Mouse (Mus musculus): ENCODE results near the gene Bcl11a.

Bcl11a gene

DNA sequence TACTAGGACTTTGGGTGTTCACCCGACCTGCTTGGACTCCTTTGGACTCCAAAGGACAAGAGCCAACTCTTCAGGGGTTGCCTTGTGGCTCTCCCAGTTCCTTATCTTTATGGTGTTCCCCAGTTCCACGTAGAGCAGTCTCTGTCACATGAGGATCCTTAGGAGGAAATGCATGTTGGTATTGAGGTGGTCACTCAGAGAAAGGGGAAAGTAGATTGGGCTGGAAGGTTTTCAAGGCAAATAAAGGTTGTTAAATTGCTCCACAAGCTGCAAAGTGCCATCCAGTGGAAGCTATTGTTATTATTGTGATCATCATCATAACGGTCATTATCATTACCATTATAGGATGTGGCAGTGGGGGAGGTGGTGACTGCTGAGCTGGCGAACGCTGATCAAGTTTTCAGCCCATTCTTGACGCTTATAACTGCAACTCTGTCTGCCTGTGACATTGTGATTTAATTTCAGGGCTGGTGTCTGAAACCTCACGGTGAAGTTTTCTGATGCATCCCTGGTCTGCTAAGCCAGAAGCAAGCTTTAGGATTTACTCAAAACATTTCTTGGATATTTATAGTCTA is 52.4 kb downstream of the Bcl11a start:
- no peak for DNase-seq (ENCODE audit: low read depth, low spot score)

DNA sequence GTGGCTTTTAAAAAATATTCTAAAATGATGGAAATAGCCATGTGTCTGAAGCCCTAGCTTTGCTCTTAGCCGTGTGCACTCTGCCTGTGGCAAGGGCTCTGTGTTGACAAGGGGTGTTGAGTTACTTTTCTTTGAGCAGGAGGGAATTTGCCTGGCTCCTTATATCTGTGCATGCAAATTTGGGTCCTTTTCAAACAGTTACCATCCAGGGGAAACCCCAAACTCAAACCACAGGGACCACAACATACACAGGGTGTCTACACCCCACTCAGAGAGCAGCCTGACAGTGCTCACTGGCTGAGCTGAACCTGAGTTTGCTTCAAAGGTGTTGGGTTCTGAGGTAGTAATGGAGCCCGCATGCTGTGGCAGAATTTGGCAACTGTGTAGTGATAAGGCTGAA is 54.0 kb downstream of the Bcl11a start:
- DNase-seq (ENCODE audit: low read depth, low spot score) = no peak

DNA sequence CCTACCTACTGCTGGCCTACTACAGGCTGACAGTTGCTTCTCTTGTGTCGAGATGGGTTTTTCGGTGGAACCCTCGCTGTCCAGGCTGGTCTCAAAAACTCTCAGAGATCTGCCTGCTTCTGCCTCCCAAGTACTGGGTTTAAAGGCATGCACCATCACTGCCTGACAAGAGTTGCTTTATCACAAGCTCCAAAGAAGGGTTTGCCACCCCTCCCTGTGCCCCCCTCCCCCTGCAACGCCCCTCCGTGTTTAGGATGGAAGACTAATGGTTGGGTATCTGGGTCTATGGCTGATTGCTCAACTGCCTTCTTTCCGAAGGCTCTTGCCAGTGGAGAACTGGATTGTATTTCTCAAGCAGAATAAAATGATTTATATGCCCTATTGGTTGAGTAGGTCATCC is 54.5 kb downstream of the Bcl11a start:
- DNase-seq (ENCODE audit: low read depth, low spot score) = no peak

DNA sequence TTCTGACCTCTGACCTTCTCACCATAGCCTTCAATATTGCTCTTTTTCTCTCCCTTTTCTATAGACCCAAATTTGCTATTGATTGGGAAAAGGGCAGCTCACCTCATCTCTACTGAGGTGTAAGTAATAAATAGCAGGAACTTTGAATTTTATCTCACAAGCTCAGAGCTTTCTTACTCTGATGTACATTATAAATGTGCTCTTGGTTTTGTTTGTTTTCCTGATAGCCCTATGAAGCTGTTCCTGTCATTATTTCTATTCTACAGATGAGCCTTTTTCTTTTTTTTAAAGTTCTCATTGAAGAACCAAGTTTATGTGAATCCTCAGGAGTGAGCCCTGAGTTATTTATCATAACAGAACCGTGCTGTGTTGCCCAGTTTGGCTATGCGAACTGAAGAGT is 55.0 kb downstream of the Bcl11a start:
- no peak for DNase-seq (ENCODE audit: low read depth, low spot score)

DNA sequence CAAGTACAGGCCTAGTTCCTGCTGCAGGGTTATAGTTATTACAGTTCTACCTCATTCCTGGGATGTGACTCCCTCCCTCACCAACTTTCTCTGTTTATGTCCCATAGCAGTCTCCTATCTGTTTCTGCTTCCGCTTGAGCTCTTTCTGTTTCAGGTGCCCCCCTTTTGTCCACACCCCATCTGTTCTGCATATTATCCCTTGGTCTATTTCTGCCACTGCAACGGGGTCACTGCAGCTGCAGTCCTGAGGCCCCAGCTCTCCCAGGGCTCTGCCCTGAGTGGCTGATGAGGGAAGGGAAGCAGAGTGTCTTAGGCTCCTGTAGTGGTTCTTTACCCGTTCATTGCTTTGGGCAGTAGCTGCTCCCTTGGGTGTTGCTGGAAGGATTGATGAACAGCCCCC is 55.6 kb downstream of the Bcl11a start:
- DNase-seq (ENCODE audit: low read depth, low spot score) = no peak

DNA sequence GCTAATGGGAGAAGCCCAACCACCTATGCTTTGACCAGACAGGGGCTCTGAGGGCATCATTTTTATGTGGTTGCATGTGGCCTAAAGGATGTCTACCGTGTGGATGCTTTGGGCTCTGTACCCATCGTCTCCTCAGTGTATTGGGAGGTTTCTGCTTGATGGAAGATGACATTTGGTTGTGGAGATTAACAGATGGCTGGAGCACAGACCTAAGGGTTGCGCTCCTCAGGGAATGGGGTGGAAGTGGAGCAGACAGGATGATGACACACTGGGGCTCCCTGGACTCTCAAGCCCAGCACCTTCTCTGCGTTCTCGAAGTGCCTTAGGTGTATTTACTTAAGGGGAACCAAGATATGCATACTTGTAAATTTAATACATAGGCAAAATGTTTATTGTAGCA is 56.1 kb downstream of the Bcl11a start:
- no peak for DNase-seq (ENCODE audit: low read depth, low spot score)

DNA sequence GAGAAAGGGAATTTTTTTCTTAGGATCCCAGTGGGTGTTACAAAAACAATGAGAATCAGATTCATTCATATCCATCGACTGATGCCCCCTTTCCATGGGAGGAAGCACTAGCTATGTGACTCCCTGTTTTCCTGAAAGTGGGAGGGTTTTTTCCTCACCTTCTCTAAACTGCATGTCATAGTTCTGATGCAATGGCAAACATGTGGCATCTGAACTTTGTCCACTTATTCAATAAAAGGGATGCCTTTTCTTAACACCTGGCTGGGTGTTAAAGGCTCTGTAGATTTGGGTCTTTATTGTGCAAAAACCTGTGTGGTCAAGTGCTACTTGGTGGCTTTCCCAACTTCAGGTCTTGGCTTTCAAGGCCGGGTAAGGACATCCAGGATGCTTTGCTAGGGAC is 57.4 kb downstream of the Bcl11a start:
- no peak for DNase-seq (ENCODE audit: low read depth, low spot score)

DNA sequence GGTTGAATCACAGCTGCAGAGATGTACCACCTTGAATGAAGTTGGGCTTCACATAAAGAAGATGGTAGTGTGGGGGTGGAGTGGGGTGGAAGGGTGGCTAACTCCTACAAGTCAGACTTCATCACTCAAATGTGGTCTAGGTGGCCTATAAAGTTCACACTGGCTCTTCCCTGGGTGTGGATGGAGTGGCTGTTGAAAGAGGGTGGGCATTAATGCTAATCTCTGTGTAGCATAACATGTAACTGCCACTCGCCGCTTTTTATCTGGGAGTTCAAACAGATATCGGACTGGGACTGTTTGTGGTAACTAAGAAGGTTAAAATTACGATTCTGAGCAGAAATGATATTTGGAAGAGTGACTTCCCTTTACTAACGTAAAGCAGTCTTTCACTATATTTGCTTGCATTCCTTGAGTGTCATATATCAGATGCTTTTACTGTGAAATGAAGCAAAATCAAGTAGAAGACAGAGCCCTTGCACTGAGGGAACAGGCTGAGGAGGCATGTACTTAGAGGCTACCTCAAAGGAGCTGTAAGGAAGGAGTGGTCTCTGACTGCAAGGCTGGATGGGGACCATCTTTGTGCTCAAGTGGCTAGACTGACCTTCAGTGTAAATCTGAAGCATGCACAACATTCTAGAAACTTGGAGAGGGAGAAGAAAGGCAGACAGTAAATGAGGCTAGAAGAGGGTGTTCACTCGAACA is 58.4 kb downstream of the Bcl11a start:
- DNase-seq (ENCODE audit: low read depth, low spot score) = no peak

DNA sequence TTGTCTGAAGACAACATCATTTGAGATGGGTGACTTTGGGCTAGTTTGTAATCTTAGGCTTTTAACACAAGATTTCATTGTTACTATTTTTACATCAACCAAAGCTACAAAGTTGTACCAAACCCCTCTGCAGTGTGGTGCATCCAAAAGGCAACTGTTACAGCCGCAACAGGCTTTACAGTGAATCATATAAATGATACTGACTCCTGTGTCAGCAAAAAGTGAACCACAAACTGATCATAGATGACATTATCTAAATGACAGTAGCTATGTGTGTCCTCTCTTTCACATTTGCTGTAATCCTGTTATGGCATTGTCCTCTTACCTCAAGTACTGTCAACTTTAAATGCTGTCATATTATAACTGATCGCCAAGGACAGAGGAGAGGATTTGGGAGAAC is 60.0 kb downstream of the Bcl11a start:
- DNase-seq (ENCODE audit: low read depth, low spot score) = no peak

DNA sequence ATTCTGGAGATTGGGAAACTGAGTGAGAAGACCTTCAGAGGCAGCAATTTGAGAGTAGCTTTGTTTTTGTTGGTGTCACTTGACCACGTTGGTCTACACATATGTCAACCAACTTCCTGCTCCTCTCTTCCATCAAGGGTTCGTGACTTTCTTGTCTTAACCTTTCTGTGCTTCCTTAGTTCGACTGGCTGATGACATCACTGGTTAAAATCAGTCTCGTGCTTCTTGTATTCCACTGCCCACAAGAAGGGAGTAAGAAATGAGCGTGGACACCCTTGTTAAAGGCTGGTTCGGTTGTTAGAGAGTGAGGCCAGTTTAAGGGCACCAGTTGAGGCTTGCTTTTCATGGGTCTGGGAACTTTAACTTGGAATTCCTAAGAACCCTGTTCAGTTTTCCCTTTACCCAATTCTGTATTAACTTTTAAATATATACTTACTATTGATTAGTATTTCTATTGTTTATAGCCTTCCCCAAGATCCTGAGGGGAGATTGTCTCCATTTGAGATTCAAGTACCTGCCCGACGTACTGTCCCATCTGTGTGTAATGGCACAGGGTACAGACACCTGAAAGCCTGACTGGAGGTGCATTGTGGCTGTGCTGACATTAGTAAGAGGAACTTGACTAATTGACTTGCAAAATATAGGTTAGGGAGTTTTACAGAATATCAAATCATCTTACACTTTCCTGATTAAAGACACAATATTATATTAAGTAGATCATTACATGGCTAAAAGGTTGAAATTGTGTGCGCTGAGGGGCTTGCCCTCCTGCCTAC is 60.9 kb downstream of the Bcl11a start:
- DNase-seq (ENCODE audit: low read depth, low spot score) = no peak

DNA sequence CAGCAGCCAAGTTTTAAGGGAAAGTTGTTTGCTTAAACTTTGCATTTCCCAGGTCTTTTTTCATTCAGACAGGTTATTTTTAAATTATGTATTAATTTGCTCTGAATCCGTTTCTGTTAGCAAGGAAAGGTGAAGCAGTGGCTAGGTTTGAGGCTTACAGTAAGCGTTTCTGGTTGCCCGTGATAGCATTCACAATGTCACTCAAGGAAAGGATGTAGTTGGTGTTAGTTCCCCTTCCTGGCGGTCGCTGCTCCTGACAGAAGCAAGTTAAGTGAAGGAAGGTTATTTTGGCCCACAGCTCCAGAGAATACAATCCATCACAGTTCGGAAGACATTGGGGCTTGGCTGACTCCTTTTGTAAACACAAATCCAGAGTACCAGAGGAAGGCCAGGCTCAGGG is 61.6 kb downstream of the Bcl11a start:
- no peak for DNase-seq (ENCODE audit: low read depth, low spot score)

DNA sequence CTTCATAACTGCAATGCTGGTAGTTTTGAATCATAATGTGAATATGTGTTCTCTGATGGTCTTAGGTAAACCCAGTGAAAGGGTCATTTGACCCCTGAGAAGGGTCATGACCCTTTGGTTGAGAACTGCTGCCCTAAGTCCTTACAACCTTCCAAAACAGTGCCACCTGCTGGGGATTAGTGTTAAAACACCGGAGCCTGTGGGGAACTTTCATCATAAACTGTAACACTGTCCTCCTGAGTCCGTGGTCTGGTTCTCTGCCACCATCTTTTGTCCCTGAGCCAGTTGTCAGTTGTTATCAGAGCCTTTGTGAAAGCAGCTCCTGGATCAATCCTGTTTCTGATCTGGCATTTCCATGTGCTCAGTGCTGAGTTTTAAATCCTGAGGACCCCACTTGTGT is 62.1 kb downstream of the Bcl11a start:
- no peak for DNase-seq (ENCODE audit: low read depth, low spot score)

DNA sequence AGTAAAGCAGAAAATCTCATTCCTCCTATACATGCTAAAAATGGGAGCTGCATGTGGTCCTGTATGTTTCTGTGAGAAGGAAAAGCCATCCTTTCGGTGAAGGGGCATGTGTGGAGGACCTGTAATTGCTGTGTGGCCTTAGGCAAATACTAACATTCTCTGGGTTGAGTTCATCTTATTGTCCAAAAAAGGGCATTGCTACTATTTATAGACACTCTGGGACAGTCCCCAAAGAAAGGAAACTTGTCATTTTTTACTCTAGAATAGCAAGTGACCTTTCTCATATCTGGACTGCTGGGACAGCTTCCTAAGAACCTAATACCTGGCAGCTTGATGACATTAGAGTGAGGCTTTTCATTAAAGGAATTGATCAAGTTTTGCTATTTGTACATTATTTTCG is 63.1 kb downstream of the Bcl11a start:
- no peak for DNase-seq (ENCODE audit: low read depth, low spot score)

DNA sequence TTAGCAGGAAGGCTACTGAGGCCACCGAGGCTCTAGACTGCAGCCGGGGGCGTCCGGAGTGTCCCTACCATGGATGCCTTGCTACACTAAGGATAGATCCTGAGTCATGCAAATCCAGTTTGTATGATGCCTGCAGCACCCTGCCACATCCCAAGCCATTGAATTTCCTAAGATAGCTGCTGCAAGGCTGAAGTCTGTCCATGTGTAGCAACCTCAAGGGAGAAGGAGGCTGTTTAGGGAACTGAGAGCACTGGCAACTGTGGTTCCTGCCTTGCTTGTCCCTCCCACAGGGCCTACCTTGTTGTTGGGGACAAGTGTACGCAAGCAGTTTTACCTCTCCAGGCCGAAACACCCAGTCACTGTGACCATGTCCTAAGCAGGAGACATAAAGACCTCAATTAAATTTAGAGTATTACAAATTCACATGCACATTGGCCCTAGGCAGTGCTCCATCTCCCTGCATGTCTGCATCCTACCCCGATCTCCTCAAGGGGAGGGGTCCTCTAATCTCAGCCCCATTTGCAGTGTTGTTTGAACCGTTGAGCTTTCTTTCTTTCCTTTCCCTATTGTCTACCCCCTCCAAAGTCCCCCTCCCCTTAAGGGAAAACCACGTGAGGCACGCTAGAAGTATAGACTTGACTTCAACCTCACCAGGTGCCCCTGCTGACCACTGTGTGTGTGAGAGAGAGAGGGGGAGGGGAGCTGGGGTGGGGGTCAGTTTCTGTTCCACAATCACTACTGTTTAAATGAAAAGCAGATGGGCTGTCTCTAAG is 63.8 kb downstream of the Bcl11a start:
- DNase-seq (ENCODE audit: low read depth, low spot score) = no peak

DNA sequence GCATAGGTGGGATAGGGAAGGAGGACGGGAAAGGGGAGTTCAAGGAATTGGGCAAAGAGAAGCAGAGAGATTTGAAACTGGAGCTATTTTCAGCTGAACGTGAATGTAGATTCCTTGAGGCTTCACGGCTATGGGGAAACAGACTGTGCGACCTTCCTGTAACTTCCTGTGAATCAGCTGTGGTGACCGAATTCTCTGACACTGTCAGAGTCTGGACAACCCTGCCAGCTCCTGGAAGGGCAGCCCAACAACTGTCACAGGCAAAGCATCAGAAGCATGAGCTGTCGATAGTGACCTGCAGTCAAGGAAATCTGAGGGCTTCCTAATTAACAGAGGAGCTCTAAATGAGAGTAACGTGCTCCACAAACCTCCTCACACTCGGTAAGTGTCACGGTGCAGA is 64.5 kb downstream of the Bcl11a start:
- DNase-seq (ENCODE audit: low read depth, low spot score) = no peak

DNA sequence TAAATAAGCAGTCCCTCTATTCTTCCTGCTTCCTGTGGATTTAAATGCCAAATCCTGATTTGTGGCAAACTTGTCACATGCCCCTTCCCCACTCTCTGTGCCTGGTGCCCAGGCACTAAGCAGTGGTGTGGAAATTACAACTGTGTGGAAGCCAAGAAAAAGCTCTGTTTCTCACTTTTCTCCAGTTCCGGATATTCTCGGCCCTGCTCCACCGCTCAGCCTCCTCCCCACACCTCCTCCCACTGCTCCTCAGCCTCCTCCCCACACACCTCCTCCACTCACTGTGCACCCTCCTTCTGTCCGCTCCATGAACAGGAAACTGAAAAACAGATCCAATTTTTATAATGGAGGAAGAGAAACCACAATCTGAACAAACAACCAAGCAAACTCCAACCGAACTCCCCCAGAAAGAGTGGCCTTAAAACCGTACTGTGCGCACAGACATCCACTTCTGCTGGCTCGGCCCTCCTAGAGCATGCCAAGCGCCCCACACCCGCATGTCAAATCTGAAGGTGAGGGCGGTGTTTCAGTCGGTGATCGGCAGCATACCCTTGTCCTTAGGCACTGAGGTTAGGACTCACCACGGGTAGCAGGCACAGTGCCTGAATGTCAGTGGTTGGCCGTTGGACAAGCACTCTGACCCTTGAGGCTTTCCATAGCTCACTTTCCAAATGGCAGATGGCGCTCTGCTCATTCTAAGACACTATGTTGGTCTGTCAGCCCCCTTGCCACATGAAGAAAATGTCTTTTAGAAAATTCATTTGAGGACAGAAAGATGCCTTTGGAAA is 66.5 kb downstream of the Bcl11a start:
- DNase-seq (ENCODE audit: low read depth, low spot score) = no peak

DNA sequence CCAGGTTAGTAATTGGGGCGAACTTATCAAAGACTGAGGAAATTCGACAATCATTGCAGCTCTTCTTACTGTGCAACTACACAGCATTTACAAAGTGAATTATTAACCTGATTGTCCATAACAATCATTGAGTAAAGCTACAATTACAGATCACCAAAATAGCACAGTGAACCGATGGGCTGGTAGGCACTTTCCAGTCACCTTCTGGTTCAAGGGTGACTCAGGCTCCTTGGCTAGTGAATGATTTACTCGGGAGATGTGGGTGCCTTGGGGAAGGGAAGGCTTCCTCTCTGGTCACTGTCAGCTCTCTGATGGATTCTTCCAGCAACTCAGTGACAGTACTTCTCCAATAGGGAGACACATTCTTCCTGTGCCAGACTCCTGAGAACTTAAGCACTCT is 68.2 kb downstream of the Bcl11a start:
- DNase-seq (ENCODE audit: low read depth, low spot score) = no peak

DNA sequence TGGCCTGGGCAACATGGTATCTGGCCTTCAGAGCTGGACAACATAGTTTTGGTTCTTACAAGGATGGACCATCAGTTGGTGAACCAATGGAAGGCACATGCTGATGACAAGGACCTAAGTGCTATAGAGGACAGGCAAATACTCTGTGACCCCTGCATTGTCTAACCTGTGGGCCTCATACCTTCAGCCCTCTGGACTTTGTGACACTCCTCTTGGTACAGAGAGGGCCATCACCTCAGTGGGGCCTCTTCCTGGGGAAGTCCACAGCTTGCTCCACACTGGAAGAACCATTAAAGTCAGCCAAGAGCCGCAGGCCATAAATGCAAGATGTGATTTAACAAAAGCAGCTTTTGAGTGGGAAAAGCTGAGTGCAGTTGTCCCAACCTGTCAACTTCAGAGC is 68.6 kb downstream of the Bcl11a start:
- DNase-seq (ENCODE audit: low read depth, low spot score) = no peak

DNA sequence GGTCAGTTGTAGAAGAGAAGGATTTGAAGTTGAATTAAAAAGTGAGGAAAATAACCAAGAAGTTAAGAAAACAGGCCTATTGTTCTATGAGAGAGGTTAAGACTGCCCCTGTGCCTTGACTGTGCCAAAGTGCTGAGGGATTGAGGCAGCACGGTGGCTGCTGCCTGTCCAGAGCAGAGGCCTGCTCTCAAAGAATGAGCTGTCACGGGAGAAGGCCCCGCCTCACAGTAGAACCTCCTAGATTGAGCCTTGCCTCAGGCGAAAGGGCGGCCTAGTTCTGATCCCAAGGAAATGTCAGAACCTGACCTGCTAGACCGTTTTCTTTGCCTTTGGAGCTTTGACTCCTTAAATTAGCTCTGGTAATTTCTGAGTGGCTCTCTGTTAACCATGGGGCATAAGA is 69.8 kb downstream of the Bcl11a start:
- no peak for DNase-seq (ENCODE audit: low read depth, low spot score)

DNA sequence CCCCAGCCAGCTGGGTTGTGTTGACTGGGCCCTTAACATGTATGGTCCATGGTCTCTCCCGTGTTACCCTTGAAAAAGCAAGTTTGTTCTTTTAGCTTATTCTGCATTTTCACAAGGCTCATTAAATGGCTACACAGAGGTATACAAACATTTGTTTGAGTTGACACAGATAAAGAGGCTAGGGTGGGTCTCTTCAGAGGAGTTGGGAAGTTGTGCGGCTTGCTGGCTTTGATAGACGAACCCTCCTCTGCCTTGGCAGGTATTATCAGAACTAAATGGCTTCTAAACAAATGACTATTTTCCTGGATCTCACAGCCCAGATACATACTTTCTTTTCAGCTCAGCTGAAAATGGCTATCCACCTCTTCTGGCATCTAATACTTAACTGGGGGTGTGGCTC is 70.7 kb downstream of the Bcl11a start:
- DNase-seq (ENCODE audit: low read depth, low spot score) = no peak

DNA sequence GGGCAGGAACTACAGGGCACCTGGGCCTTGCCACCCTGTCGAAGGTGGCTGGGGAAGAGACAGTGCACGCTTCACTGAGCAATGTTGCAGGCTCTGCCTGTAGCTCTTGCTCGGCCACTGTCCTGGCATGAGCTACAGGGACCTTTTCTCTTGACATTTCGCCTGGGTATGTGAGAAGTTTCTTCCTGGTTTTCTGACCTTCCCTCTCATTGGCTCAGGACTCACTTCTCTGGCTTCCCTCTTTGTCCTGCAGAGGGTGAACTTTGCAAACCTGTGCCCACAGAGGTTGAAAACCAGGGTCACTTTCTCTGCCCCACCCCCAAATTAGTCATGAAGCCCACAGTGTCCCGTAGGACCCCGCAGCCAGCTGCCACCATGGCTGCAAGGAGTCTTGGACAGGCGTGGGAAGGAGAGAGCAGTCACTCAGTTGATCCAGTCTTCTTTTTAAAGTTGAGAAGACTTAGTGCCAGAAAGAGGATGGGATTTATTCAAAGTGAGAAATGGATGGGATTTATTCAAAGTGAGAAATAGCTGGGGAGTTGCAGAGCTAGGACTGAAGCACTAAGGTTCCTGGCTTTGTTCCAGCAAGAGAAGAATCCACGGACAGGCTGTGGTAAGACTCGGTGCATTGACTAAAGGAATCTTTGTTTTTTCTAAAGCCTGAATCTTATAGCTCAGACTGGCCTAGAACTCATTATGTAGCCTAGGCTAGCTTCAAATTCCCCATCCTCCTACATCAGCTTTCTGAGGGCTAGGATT is 71.8 kb downstream of the Bcl11a start:
- DNase-seq (ENCODE audit: low read depth, low spot score) = no peak

Data from mesoderm, embryonic 11.5 days (tissue).